Mouse (Mus musculus): ENCODE measurements around the gene Grpel1. TPM values are rescaled to one million over a fixed set of nuclear protein-coding genes. Genes with fewer than 3 reads are reported as not detected.
A peak's percentile ranks its signal among the peaks of the same experiment; 100 is the strongest.

The Grpel1 gene
- 45.4 and 45.6 TPM in 2 replicates for polyA plus RNA-seq (2015; fragmentation: Nextera tagmentation; extraction: Ambion mirVana)

- peak within 1 kb of the TSS; percentile 80 for H3K27ac ChIP-seq
- peak within 1 kb of the TSS; percentile 99 for H3K4me2 ChIP-seq
- H3K36me3 ChIP-seq: peaks cover 11% of the 10 kb centered on the region
- peak within 1 kb of the TSS; percentile 91 for H3K9ac ChIP-seq
- no peaks in the 10 kb centered on the region for H3K27me3 ChIP-seq
- peak within 1 kb of the TSS; percentile 93 for H3K4me3 ChIP-seq
- WGBS: under 1% methylated on average over 68 of the region's 68 CpGs
- peak; percentile 95 for ATAC-seq (ENCODE audit: low FRiP score)
- no peaks in the 10 kb centered on the region for H3K9me3 ChIP-seq
- H3K4me1 ChIP-seq (replicated peaks): peaks cover 24% of the 10 kb centered on the region
These were observed at the start of gene Grpel1 for GRCm38 (mm10) chr5:36464709-36465661. Grpel1 (plus strand) TSS chr5:36464998.

GRCm38 (mm10) chr5:36419861-36420260 lies 44.9 kb upstream of the Grpel1 start:
- Histone ChIP-seq H3K27me3 (no peaks in the 10 kb centered on the region), H3K4me2 (no peak overlapping the region), H3K27ac (no peak overlapping the region), H3K9me3 (no peaks in the 10 kb centered on the region), H3K36me3 (no peaks in the 10 kb centered on the region), H3K4me1 (replicated peaks) (no peaks in the 10 kb centered on the region), H3K9ac (no peak overlapping the region), H3K4me3 (no peak overlapping the region)
- ATAC-seq (ENCODE audit: low FRiP score): no peak
- 71% methylated on average over 3 of the region's 3 CpGs for WGBS

- H3K4me2 ChIP-seq: no peak overlapping the region
These were observed 42.1 kb upstream of the Grpel1 start for GRCm38 (mm10) chr5:36422689-36423088.

GRCm38 (mm10) chr5:36424676-36425075 lies 40.1 kb upstream of the Grpel1 start:
- Histone ChIP-seq H3K9ac (no peak overlapping the region), H3K4me2 (no peak overlapping the region), H3K27ac (no peak overlapping the region), H3K36me3 (no peaks in the 10 kb centered on the region), H3K27me3 (no peaks in the 10 kb centered on the region), H3K4me3 (no peak overlapping the region), H3K9me3 (no peaks in the 10 kb centered on the region), H3K4me1 (replicated peaks) (peaks cover 14% of the 10 kb centered on the region)
- no peak for ATAC-seq (ENCODE audit: low FRiP score)

More at GRCm38 (mm10) chr5:36422689-36423088, 42.1 kb upstream of the Grpel1 start:
- H3K27me3 ChIP-seq: no peaks in the 10 kb centered on the region
- no peaks in the 10 kb centered on the region for H3K36me3 ChIP-seq
- H3K4me3 ChIP-seq: no peak overlapping the region
- no peaks in the 10 kb centered on the region for H3K9me3 ChIP-seq
- peaks cover 5% of the 10 kb centered on the region for H3K4me1 ChIP-seq (replicated peaks)
- H3K27ac ChIP-seq: no peak overlapping the region
- no peak for ATAC-seq (ENCODE audit: low FRiP score)
- H3K9ac ChIP-seq: no peak overlapping the region

GRCm38 (mm10) chr5:36426404-36426803 lies 38.4 kb upstream of the Grpel1 start:
- no peaks in the 10 kb centered on the region for H3K27me3 ChIP-seq
- no peak overlapping the region for H3K9ac ChIP-seq
- WGBS: 80% methylated on average over 5 of the region's 5 CpGs

DNA sequence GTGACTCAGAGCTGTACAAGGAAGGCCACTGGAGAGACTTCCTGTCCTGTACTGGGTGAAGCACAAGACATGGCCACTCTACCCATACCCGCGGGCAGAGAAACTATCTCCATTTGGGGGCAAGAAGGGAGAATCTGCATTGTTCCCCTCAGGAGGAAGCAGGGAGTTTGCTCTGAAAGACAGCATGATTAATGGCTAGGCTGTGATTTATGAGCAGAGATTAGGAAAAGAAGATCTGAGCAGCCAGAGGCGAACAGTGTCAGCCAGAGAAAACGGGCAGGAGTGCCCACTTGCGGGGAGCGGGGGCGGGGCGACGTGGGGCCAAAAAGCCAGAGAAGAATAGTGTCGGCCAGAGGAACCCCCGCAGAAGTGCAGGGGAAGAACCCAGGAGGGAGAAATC lies 37.0 kb upstream of the Grpel1 start:
- peaks cover 32% of the 10 kb centered on the region for H3K4me1 ChIP-seq (replicated peaks)
- 33% methylated on average over 11 of the region's 11 CpGs for WGBS
- H3K9ac ChIP-seq: peak overlapping the region; percentile 35; the same call in 1 of the 2 replicates
- H3K4me3 ChIP-seq: no peak overlapping the region
- H3K4me2 ChIP-seq: no peak overlapping the region
- H3K27me3 ChIP-seq: no peaks in the 10 kb centered on the region
- no peaks in the 10 kb centered on the region for H3K9me3 ChIP-seq
- peak overlapping the region; percentile 44; the same call in 1 of the 2 replicates for H3K27ac ChIP-seq
- peak; percentile 41; the same call in 1 of the 2 replicates for ATAC-seq (ENCODE audit: low FRiP score)
- no peaks in the 10 kb centered on the region for H3K36me3 ChIP-seq

More at GRCm38 (mm10) chr5:36426404-36426803, 38.4 kb upstream of the Grpel1 start:
- no peak for ATAC-seq (ENCODE audit: low FRiP score)
- H3K4me1 ChIP-seq (replicated peaks): peaks cover 28% of the 10 kb centered on the region
- no peak overlapping the region for H3K4me2 ChIP-seq
- no peaks in the 10 kb centered on the region for H3K9me3 ChIP-seq
- H3K27ac ChIP-seq: no peak overlapping the region
- no peak overlapping the region for H3K4me3 ChIP-seq
- no peaks in the 10 kb centered on the region for H3K36me3 ChIP-seq

- H3K27ac ChIP-seq: no peak overlapping the region
- H3K9me3 ChIP-seq: no peaks in the 10 kb centered on the region
- no peak for ATAC-seq (ENCODE audit: low FRiP score)
- no peak overlapping the region for H3K4me3 ChIP-seq
- H3K27me3 ChIP-seq: no peaks in the 10 kb centered on the region
- 92% methylated on average over 3 of the region's 3 CpGs for WGBS
- H3K4me1 ChIP-seq (replicated peaks): peaks cover 41% of the 10 kb centered on the region
- no peaks in the 10 kb centered on the region for H3K36me3 ChIP-seq
- no peak overlapping the region for H3K4me2 ChIP-seq
- H3K9ac ChIP-seq: no peak overlapping the region
These were observed 35.2 kb upstream of the Grpel1 start for GRCm38 (mm10) chr5:36429551-36429950.

GRCm38 (mm10) chr5:36431711-36432110 lies 33.1 kb upstream of the Grpel1 start:
- ATAC-seq (ENCODE audit: low FRiP score): no peak
- WGBS: 73% methylated on average over 2 of the region's 2 CpGs
- Histone ChIP-seq H3K9me3 (no peaks in the 10 kb centered on the region), H3K4me1 (replicated peaks) (peaks cover 47% of the 10 kb centered on the region), H3K27me3 (no peaks in the 10 kb centered on the region), H3K4me3 (no peak overlapping the region), H3K36me3 (no peaks in the 10 kb centered on the region), H3K9ac (no peak overlapping the region), H3K4me2 (no peak overlapping the region), H3K27ac (no peak overlapping the region)

DNA sequence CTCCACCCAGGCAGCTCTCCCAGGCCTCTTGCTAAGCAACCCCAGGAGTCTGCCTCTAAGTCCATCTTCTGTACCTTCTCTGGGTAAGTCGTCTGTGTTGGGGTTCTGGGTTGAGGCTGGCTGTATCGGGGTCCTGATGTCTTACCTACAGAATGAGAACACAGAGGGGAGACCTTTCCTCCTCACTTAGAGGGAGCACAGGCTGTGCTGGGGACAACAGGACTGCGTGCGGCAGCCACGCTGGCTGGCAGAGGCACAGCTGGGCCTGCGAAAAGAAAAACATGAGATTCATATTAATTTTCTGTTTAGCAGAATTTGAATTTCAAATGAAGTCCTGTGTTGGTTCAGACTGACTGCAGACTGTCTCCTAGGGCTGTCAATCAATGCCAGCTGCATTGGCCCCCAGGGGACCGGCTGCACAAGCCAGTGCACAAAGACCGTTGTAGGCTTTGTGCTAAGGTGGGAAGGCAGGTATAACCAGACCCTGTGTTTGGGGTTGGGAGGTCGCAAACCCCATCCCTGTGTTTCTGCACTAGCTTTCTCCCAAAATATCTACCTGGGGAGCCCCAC lies 30.3 kb upstream of the Grpel1 start:
- H3K4me3 ChIP-seq: no peak overlapping the region
- peak; percentile 82 for ATAC-seq (ENCODE audit: low FRiP score)
- H3K9me3 ChIP-seq: no peaks in the 10 kb centered on the region
- no peaks in the 10 kb centered on the region for H3K27me3 ChIP-seq
- H3K4me1 ChIP-seq (replicated peaks): peaks cover 33% of the 10 kb centered on the region
- 42% methylated on average over 9 of the region's 9 CpGs for WGBS
- H3K36me3 ChIP-seq: no peaks in the 10 kb centered on the region
- H3K9ac ChIP-seq: 0 out of 2 replicates have a peak overlapping the region, but pooled peaks have one; percentile 1
- H3K4me2 ChIP-seq: no peak overlapping the region
- peak overlapping the region; percentile 71 for H3K27ac ChIP-seq

DNA sequence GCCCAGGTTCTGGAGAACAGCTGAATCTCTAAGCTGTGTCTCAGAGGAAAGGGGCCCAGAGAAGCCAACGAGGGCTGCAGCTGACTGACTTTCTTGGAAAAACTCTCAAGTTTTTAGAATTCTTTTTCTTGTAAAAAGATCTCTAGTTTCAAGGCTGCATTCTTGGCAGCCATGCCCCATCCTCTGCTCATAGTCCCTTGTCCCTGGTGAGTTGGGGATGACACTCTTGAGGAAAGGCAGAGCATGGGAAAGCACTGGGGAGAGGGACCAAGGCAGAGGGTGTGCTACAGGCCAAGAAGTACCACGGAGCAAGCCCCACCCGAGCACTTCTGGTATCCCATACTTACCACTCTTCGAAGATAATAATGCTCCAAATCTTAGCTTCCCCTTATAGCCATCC lies 27.9 kb upstream of the Grpel1 start:
- WGBS: 81% methylated on average over 4 of the region's 4 CpGs
- H3K36me3 ChIP-seq: no peaks in the 10 kb centered on the region
- no peaks in the 10 kb centered on the region for H3K27me3 ChIP-seq
- H3K9ac ChIP-seq: no peak overlapping the region
- H3K4me3 ChIP-seq: no peak overlapping the region
- ATAC-seq (ENCODE audit: low FRiP score): no peak
- H3K9me3 ChIP-seq: no peaks in the 10 kb centered on the region
- H3K4me2 ChIP-seq: no peak overlapping the region
- H3K27ac ChIP-seq: no peak overlapping the region
- H3K4me1 ChIP-seq (replicated peaks): peaks cover 15% of the 10 kb centered on the region

DNA sequence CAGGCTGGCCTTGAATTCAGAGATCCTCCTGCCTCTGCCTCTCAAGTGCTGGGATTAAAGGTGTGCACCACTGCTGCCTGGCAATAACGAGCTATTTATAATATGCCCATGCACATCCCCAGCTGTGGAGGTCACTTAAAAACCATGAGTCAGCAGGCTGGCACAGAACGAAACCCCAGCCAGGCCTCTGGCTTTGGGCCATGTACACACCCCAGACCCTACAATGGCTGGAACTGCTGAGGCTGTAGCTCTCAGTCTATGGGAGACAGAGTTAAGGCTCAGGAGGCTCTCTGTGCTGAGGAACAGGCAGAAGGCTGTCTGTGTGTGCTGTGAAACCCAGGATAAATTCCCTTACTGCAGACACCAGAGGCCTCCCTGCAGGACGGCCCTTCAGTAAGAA lies 24.1 kb upstream of the Grpel1 start:
- 68% methylated on average over 3 of the region's 3 CpGs for WGBS
- H3K9ac ChIP-seq: no peak overlapping the region
- H3K4me3 ChIP-seq: no peak overlapping the region
- no peaks in the 10 kb centered on the region for H3K9me3 ChIP-seq
- peaks cover 12% of the 10 kb centered on the region for H3K4me1 ChIP-seq (replicated peaks)
- H3K27me3 ChIP-seq: peaks cover 5% of the 10 kb centered on the region; the same call in 1 of the 2 replicates
- H3K27ac ChIP-seq: no peak overlapping the region
- ATAC-seq (ENCODE audit: low FRiP score): no peak
- no peak overlapping the region for H3K4me2 ChIP-seq
- no peaks in the 10 kb centered on the region for H3K36me3 ChIP-seq

DNA sequence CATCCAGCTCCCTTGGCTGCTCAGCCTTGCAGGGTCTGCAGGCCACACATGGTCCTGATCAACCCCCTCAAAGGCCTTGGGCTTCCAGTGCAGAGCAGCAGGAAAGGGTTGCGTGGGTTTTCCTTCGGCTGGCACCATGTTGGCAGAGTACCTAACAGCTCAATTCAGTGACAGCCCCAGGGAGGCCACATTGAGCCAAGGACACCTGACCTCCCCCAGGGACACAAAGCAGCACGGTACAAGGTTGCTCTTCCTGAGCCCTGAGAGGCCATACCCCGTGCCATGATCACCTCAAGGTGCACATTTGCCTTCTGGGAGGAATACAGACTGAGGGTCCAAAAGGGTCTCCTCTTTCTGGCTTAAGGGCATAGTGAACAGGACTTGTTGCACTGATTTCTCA lies 20.2 kb upstream of the Grpel1 start:
- Histone ChIP-seq H3K4me2 (no peak overlapping the region), H3K9ac (no peak overlapping the region), H3K9me3 (no peaks in the 10 kb centered on the region), H3K27ac (no peak overlapping the region), H3K36me3 (no peaks in the 10 kb centered on the region), H3K27me3 (peaks cover 7% of the 10 kb centered on the region; the same call in 1 of the 2 replicates), H3K4me3 (no peak overlapping the region), H3K4me1 (replicated peaks) (peaks cover 16% of the 10 kb centered on the region)
- WGBS: 60% methylated on average over 4 of the region's 4 CpGs
- ATAC-seq (ENCODE audit: low FRiP score): no peak

Measured in hindbrain, embryonic 13.5 days (tissue).